Mouse (Mus musculus): ENCODE data around the gene Gm5105. TPM values are rescaled to one million over a fixed set of nuclear protein-coding genes. Genes with fewer than 3 reads are reported as not detected.

Gm5105 gene
- polyA plus RNA-seq, 1 experiment = not detected

DNA sequence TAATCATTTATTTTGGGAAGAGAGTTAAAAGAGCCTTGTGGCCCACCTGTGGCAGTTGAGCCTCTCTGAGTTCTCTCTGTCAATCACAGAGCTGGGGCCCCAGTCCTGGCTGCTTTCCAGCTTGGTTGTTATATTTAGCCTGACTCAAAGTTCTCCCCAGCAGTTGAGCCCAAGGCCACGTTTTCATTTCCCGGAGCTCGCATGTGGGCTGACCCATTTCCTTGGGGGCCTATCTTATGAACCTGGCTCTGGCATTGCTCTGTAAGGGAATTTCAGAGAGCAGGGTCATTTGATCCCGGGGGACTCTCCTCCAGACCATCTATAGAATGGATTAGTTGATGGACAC is 66.5 kb downstream of the Gm5105 start:
- H3K36me3 ChIP-seq (ENCODE audit: control insufficient read depth, insufficient read depth, low read length, poor library complexity, severe bottlenecking) = no peaks in the 10 kb centered on the region
- TF ChIP-seq EP300 (IDR thresholded peaks at IDR 0.05; ENCODE audit: insufficient read depth, low read depth, low read length) = no peak
- TF ChIP-seq POLR2A (IDR thresholded peaks at IDR 0.05; ENCODE audit: insufficient read depth, low read length) = no peak
- no peak for TF ChIP-seq CTCF (IDR thresholded peaks at IDR 0.05; ENCODE audit: low read depth, low read length)
- H3K9ac ChIP-seq (ENCODE audit: low read depth, poor library complexity, severe bottlenecking) = no peak overlapping the region
- no peaks in the 10 kb centered on the region for H3K4me1 ChIP-seq (ENCODE audit: control insufficient read depth, insufficient read depth, low read length)
- H3K27me3 ChIP-seq (ENCODE audit: control insufficient read depth, insufficient read depth, low read length, poor library complexity, severe bottlenecking) = no peaks in the 10 kb centered on the region; the same call in 1 of the 2 replicates
- no peak overlapping the region for H3K4me3 ChIP-seq (ENCODE audit: low read depth, low read length)
- peaks cover 6% of the 10 kb centered on the region; the same call in 1 of the 2 replicates for H3K9me3 ChIP-seq (replicated peaks; ENCODE audit: control insufficient read depth, insufficient read depth, low read length, poor library complexity, severe bottlenecking)
- no peak overlapping the region for H3K27ac ChIP-seq (ENCODE audit: insufficient read depth, low read length)

DNA sequence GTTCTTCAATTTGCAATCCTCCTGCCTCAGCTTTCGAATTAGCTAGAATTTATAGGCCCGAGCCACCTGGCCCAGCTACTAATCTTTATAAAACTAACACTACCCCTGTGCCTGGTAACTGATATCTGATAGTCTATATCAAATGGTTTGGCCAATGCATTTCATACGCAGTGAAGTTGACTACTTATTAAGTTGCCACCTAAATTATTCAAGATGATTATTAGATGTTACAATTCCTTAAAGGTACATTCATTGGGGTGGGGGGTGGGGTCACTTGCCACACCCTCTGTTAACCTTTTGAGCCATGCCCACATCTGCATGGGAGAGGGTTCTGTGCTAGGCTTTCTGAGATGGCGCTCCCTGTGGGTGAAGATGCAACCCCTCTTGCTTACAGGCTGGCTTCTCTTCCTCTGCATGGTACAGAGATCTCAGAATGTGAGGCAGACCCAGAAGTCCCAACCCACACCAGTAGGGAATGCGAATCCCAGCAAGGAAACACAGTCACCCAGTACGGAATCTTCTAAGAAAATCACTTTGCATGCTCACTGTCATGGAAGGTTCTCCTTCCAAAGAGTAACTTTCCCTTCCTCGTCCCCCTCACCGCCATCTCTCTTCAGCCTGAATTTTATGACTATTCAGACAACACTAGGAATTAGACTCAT is 67.0 kb downstream of the Gm5105 start:
- Histone ChIP-seq H3K36me3 (ENCODE audit: control insufficient read depth, insufficient read depth, low read length, poor library complexity, severe bottlenecking) (no peaks in the 10 kb centered on the region), H3K27ac (ENCODE audit: insufficient read depth, low read length) (no peak overlapping the region), H3K4me1 (ENCODE audit: control insufficient read depth, insufficient read depth, low read length) (no peaks in the 10 kb centered on the region), H3K9ac (ENCODE audit: low read depth, poor library complexity, severe bottlenecking) (no peak overlapping the region), H3K4me3 (ENCODE audit: low read depth, low read length) (no peak overlapping the region), H3K9me3 (replicated peaks; ENCODE audit: control insufficient read depth, insufficient read depth, low read length, poor library complexity, severe bottlenecking) (peaks cover 5% of the 10 kb centered on the region; the same call in 1 of the 2 replicates), H3K27me3 (ENCODE audit: control insufficient read depth, insufficient read depth, low read length, poor library complexity, severe bottlenecking) (no peaks in the 10 kb centered on the region; the same call in 1 of the 2 replicates)
- TF ChIP-seq EP300 (IDR thresholded peaks at IDR 0.05; ENCODE audit: insufficient read depth, low read depth, low read length) (no peak), POLR2A (IDR thresholded peaks at IDR 0.05; ENCODE audit: insufficient read depth, low read length) (no peak), CTCF (IDR thresholded peaks at IDR 0.05; ENCODE audit: low read depth, low read length) (no peak)

DNA sequence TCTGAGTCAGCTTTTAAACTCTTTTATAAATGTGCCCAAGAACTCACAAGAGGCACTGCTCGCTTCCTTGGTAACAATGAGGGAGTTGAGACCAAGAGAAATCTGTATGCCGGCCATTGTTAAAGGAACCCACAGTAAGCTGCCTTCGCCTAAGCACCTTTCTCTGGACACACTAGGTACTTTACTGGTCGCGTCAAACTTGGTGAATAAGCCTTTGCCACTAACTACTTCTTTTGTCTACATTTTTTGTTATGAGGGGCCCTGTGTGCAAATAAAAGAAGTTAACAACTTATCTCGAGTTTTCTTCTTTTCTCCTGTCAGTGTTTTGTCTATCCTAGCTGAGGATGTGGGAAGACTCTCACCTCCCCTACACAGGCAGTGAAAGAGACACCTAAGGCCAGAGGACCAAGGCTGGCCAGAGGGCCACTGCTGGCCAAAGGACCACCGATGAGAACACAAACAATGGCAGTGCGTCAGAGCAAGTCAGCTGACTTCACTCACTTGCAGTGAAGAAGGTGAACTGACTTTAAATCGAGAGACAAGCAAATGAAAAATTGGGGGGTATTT is 67.9 kb downstream of the Gm5105 start:
- H3K36me3 ChIP-seq (ENCODE audit: control insufficient read depth, insufficient read depth, low read length, poor library complexity, severe bottlenecking) = no peaks in the 10 kb centered on the region
- no peak overlapping the region for H3K27ac ChIP-seq (ENCODE audit: insufficient read depth, low read length)
- no peak overlapping the region for H3K9ac ChIP-seq (ENCODE audit: low read depth, poor library complexity, severe bottlenecking)
- no peaks in the 10 kb centered on the region; the same call in 1 of the 2 replicates for H3K27me3 ChIP-seq (ENCODE audit: control insufficient read depth, insufficient read depth, low read length, poor library complexity, severe bottlenecking)
- H3K4me3 ChIP-seq (ENCODE audit: low read depth, low read length) = no peak overlapping the region
- no peaks in the 10 kb centered on the region for H3K4me1 ChIP-seq (ENCODE audit: control insufficient read depth, insufficient read depth, low read length)
- H3K9me3 ChIP-seq (replicated peaks; ENCODE audit: control insufficient read depth, insufficient read depth, low read length, poor library complexity, severe bottlenecking) = 0 out of 2 replicates have a peak, but pooled peaks cover 2% of the 10 kb centered on the region
- TF ChIP-seq EP300 (IDR thresholded peaks at IDR 0.05; ENCODE audit: insufficient read depth, low read depth, low read length) = no peak
- TF ChIP-seq CTCF (IDR thresholded peaks at IDR 0.05; ENCODE audit: low read depth, low read length) = no peak
- no peak for TF ChIP-seq POLR2A (IDR thresholded peaks at IDR 0.05; ENCODE audit: insufficient read depth, low read length)

Other genes starting within 250 kb of the Gm5105 start
- gene H2afz, start 202.9 kb downstream of the Gm5105 start, polyA plus RNA-seq (2011; ENCODE audit: insufficient read depth, insufficient read length, low read depth, missing spikeins) = 629 and 682 TPM in 2 replicates
- gene Dnajb14, start 199.7 kb downstream of the Gm5105 start, polyA plus RNA-seq (2011; ENCODE audit: insufficient read depth, insufficient read length, low read depth, missing spikeins) = 9.3 and 10.5 TPM in 2 replicates
- gene Lamtor3, start 148.9 kb downstream of the Gm5105 start, polyA plus RNA-seq (2011; ENCODE audit: insufficient read depth, insufficient read length, low read depth, missing spikeins) = 47.1 and 55.3 TPM in 2 replicates
- gene Dapp1, start 85.8 kb downstream of the Gm5105 start, polyA plus RNA-seq (2011; ENCODE audit: insufficient read depth, insufficient read length, low read depth, missing spikeins) = 3.2 and 9.9 TPM in 2 replicates
- gene 1110002E22Rik, start 2.3 kb downstream of the Gm5105 start, polyA plus RNA-seq (2011; ENCODE audit: insufficient read depth, insufficient read length, low read depth, missing spikeins) = not detected in 2 replicates
- 27.6 and 29.1 TPM in 2 replicates for gene Trmt10a, start 76.1 kb upstream of the Gm5105 start, polyA plus RNA-seq (2011; ENCODE audit: insufficient read depth, insufficient read length, low read depth, missing spikeins)
- gene Mttp, start 77.6 kb upstream of the Gm5105 start, polyA plus RNA-seq (2011; ENCODE audit: insufficient read depth, insufficient read length, low read depth, missing spikeins) = 5.3 and 6.2 TPM in 2 replicates
- not detected in 2 replicates for gene 4930579F01Rik, start 126.4 kb upstream of the Gm5105 start, polyA plus RNA-seq (2011; ENCODE audit: insufficient read depth, insufficient read length, low read depth, missing spikeins)
- gene Adh7, start 150.4 kb upstream of the Gm5105 start, polyA plus RNA-seq (2011; ENCODE audit: insufficient read depth, insufficient read length, low read depth, missing spikeins) = 0.43 TPM in 1 of 2 replicates, not detected in the other
- 0.54 TPM in 1 of 2 replicates, not detected in the other for gene Adh1, start 193.6 kb upstream of the Gm5105 start, polyA plus RNA-seq (2011; ENCODE audit: insufficient read depth, insufficient read length, low read depth, missing spikeins)
- not detected in 2 replicates for gene Adh6a, start 245.9 kb upstream of the Gm5105 start, polyA plus RNA-seq (2011; ENCODE audit: insufficient read depth, insufficient read length, low read depth, missing spikeins)